ENCODE assay signal across 19 mouse cellular contexts in the genomic region with DNA sequence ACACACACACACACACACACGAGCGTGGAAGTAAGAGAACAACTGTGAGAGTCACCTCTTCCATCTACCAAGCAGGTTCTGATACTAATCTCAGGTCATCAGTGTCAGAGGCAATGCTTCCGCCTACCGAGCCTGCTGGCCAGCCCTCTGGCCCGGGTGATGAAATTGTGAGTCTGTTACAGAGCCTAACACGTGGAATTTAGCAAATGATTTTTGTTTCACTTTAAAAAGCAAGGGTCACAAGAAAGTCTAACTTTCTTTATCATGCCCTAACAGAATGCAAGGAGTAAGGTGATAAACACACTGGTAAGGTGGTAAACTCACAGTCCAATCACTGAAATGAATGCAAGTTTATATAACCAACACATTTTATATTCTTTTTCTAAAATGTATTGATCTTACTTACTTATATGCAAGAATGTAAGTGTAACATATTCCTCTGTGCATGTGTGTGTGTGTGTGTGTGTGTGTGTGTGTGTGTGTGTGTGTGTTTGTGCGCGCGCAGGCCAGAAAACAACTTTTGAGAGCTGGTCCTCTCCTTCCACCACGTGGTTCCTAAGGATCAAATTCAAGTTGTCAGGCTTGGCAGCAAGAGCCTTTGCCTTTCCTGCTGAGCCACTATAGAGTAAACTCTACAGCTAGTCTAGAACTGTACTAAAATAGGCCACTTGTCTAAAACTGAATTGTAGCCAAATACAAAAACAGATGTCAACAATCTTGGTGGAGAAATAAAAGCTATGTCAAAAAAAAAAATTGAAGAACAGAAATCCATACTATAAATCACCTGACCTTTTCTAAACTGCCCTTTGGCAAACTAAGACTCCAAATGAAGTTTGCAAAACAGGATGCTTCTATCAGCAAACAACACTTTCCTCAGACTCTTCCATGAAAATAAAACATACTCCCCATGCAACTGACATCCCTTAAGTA. TPM values are rescaled to one million over a fixed set of nuclear protein-coding genes. Genes with fewer than 3 reads are reported as not detected.
A peak's percentile ranks its signal among the peaks of the same experiment; 100 is the strongest.
DNase-seq lines count a peak whose midpoint lies in the region; ATAC-seq and TF ChIP-seq lines count a peak whose summit lies in the region.
"Had no signal": no experiment of that assay in that cellular context is flagged by ENCODE, and none has a peak within 500 bp of the region (broad histone marks: within the 10 kb centered on the region; RNA-seq: fewer than 3 reads in every experiment).

No protein-coding gene starts in this region.

- no peaks in the 10 kb centered on the region for H3K9me3 ChIP-seq in lung, postnatal 0 days (ENCODE audit: low read length)
- H3K9me3 ChIP-seq in midbrain, embryonic 13.5 days: no peaks in the 10 kb centered on the region
- H3K9me3 ChIP-seq: embryonic facial prominence, embryonic 15.5 days; hindbrain, embryonic 10.5 days; lung, embryonic 15.5 days; midbrain, embryonic 10.5 days had no signal

- H3K27me3 ChIP-seq in lung, postnatal 0 days (replicated peaks; ENCODE audit: insufficient read depth, low read length): no peaks in the 10 kb centered on the region
- H3K27me3 ChIP-seq in midbrain, embryonic 13.5 days: peaks cover 3% of the 10 kb centered on the region; the same call in 1 of the 2 replicates
- H3K27me3 ChIP-seq: embryonic facial prominence, embryonic 15.5 days; lung, embryonic 15.5 days had no signal

- peak; percentile 24 to 32 for DNase-seq in kidney, postnatal 4 days
- no peak for DNase-seq in kidney, adult 8-10 months
- peak; percentile 7 for DNase-seq in NIH3T3 (ENCODE audit: low read depth)
- peak; percentile 57 for DNase-seq in lung, postnatal 0 days (ENCODE audit: low spot score)
- no peak for DNase-seq in ovary, postnatal 36 days (ENCODE audit: low spot score)
- DNase-seq: adrenal gland, postnatal 36 days; cerebellum, adult 2 months; cerebellum, postnatal 36 days; heart, adult 2 months; right cerebral cortex, postnatal 4 days had no signal

- 68% methylated on average over 10 of the region's 10 CpGs for WGBS in lung, postnatal 0 days
- 90% methylated on average over 10 of the region's 10 CpGs for WGBS in midbrain, embryonic 13.5 days

- ATAC-seq in lung, postnatal 0 days: no peak; the same call in 1 of the 2 replicates
- peak; percentile 50 for ATAC-seq in megakaryocyte-erythroid progenitor cell, adult 5-6 weeks (replicated peaks; ENCODE audit: low FRiP score, low TSS enrichment, poor library complexity, severe bottlenecking)
- ATAC-seq in midbrain, embryonic 13.5 days: no peak
- ATAC-seq: forebrain, embryonic 16.5 days; hindbrain, postnatal 0 days; intestine, postnatal 0 days had no signal

- TF ChIP-seq EP300 in lung, postnatal 0 days (IDR thresholded peaks at IDR 0.05): no peak

- H3K36me3 ChIP-seq in lung, postnatal 0 days (ENCODE audit: insufficient read depth, low read length): no peaks in the 10 kb centered on the region
- peaks cover 11% of the 10 kb centered on the region; the same call in 1 of the 2 replicates for H3K36me3 ChIP-seq in midbrain, embryonic 13.5 days

- no peak overlapping the region for H3K4me3 ChIP-seq in lung, postnatal 0 days (ENCODE audit: low read depth, low read length)
- H3K4me3 ChIP-seq in midbrain, embryonic 13.5 days (replicated peaks): no peak overlapping the region
- H3K4me3 ChIP-seq: embryonic facial prominence, embryonic 15.5 days; heart, adult 2 months; hindbrain, embryonic 10.5 days; lung, embryonic 15.5 days; midbrain, embryonic 10.5 days had no signal

- no peaks in the 10 kb centered on the region for H3K4me1 ChIP-seq in lung, postnatal 0 days (ENCODE audit: insufficient read depth, low read depth, low read length)
- H3K4me1 ChIP-seq in midbrain, embryonic 13.5 days (replicated peaks): peaks cover 13% of the 10 kb centered on the region

- TF ChIP-seq CTCF in lung, postnatal 0 days (IDR thresholded peaks at IDR 0.05): no peak

- H3K9ac ChIP-seq in lung, postnatal 0 days (replicated peaks; ENCODE audit: low read depth): no peak overlapping the region
- no peak overlapping the region for H3K9ac ChIP-seq in midbrain, embryonic 13.5 days (replicated peaks)
- H3K9ac ChIP-seq: embryonic facial prominence, embryonic 15.5 days; lung, embryonic 15.5 days had no signal

- H3K4me2 ChIP-seq in lung, postnatal 0 days (replicated peaks; ENCODE audit: low read depth, low read length): no peak overlapping the region
- H3K4me2 ChIP-seq in midbrain, embryonic 13.5 days (replicated peaks): no peak overlapping the region
- H3K4me2 ChIP-seq: embryonic facial prominence, embryonic 15.5 days; lung, embryonic 15.5 days had no signal

- no peak overlapping the region for H3K27ac ChIP-seq in lung, postnatal 0 days (ENCODE audit: low read length)
- no peak overlapping the region for H3K27ac ChIP-seq in midbrain, embryonic 13.5 days
- H3K27ac ChIP-seq: embryonic facial prominence, embryonic 15.5 days; heart, adult 2 months; hindbrain, embryonic 10.5 days; hindbrain, postnatal 0 days; lung, embryonic 15.5 days; midbrain, embryonic 10.5 days had no signal

RNA-seq across cellular contexts. Expression of gene Rexo2, which starts 3.9 kb away (rescaled TPM):
- polyA plus RNA-seq in lung, postnatal 0 days (2015; fragmentation: Nextera tagmentation; extraction: Ambion mirVana): 119 and 120 TPM in 2 replicates
- total RNA-seq in megakaryocyte-erythroid progenitor cell, adult 5-6 weeks (2014; fragmentation: Nextera tagmentation): 209 and 214 TPM in 2 replicates
- total RNA-seq in megakaryocyte-erythroid progenitor cell, adult 5-6 weeks (2017): 319 and 373 TPM in 2 replicates
- 74.3 and 77.5 TPM in 2 replicates for polyA plus RNA-seq in midbrain, embryonic 13.5 days (2015; fragmentation: Nextera tagmentation; extraction: Ambion mirVana)

RNA-seq across cellular contexts. Expression of gene Rbm7, which starts 18.6 kb away (rescaled TPM):
- 101 and 104 TPM in 2 replicates for polyA plus RNA-seq in lung, postnatal 0 days (2015; fragmentation: Nextera tagmentation; extraction: Ambion mirVana)
- total RNA-seq in megakaryocyte-erythroid progenitor cell, adult 5-6 weeks (2014; fragmentation: Nextera tagmentation): 76.9 and 82.0 TPM in 2 replicates
- total RNA-seq in megakaryocyte-erythroid progenitor cell, adult 5-6 weeks (2017): 102 and 112 TPM in 2 replicates
- polyA plus RNA-seq in midbrain, embryonic 13.5 days (2015; fragmentation: Nextera tagmentation; extraction: Ambion mirVana): 92.8 and 107 TPM in 2 replicates

RNA-seq across cellular contexts. Expression of gene Gm5617, which starts 18.7 kb away (rescaled TPM):
- 48.9 and 52.2 TPM in 2 replicates for polyA plus RNA-seq in lung, postnatal 0 days (2015; fragmentation: Nextera tagmentation; extraction: Ambion mirVana)
- total RNA-seq in megakaryocyte-erythroid progenitor cell, adult 5-6 weeks (2014; fragmentation: Nextera tagmentation): 11.3 and 17.5 TPM in 2 replicates
- 1.4 and 8.0 TPM in 2 replicates for total RNA-seq in megakaryocyte-erythroid progenitor cell, adult 5-6 weeks (2017)
- polyA plus RNA-seq in midbrain, embryonic 13.5 days (2015; fragmentation: Nextera tagmentation; extraction: Ambion mirVana): 33.2 and 38.2 TPM in 2 replicates

Comparison
In these comparisons a context has a peak if more than half of its experiments do, and no peak if none do; other contexts are left out.
1. DNase-seq: peak in kidney, postnatal 4 days (2 of 2), NIH3T3 (single experiment) and lung, postnatal 0 days (single experiment); none in kidney, adult 8-10 months (0 of 2) and ovary, postnatal 36 days (single experiment).